Mouse (Mus musculus): ENCODE measurements around the gene Ube2h.
A peak's percentile ranks its signal among the peaks of the same experiment; 100 is the strongest.
"Not testable (repeated sequence)": the region's sequence is repeated elsewhere in the genome, so short reads cannot be mapped to it uniquely, and the experiment has no call there.

The Ube2h gene

DNA sequence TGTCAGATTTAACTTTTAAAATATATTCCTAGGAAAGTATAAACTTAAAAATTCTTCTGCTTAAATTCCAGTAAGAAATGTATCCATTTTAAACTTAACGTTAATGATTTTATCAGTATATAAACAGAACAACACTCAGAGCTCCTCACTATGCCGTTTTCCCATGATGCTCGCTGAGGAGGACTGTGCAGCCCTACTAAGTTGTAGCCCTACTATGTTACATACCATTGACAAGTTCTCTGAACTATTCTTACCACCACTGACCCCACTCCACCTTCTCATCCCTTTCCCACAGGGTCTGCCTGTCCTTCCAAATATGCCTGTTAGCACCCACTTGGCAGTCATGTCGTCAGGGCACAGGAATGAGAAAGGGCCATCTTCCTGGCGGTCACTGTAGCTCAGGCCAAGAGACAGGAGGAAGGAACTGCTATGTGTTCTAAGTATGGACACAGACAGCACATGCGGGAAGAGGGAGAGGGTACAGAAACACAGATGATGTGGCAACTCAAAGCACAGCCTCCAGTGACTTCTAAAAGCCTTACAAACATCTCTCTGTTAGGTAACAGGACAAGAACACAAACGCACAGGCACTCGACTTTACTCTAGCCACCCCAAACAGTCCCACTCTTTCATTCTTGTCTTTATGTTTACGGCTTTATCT, 60.9 kb downstream of the Ube2h start:
- DNase-seq (ENCODE audit: low spot score) = no peak

DNA sequence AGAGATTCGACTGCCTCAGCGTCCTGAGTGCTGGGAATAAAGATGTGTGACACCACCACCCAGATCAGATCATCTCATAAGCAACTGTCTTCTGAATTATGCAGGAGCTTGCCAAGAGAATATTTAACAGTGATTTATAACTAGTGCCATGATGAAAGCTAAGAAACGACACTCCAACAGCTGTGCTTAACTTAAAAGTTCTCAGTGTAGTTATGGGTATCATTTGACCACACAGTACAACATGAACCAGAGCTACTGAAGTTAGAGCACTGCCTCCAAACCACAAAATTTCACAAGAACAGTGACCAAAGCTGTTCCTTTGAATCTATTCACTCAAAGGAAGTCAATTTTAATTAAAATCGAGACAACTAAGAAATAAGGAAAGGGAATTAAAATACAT, 61.4 kb downstream of the Ube2h start:
- DNase-seq (ENCODE audit: low spot score) = no peak

- DNase-seq (ENCODE audit: low spot score) = no peak
Observed at GRCm38 (mm10) chr6:30240105-30240504, 64.2 kb downstream of the Ube2h start.

GRCm38 (mm10) chr6:30239207-30239606, 65.1 kb downstream of the Ube2h start:
- DNase-seq (ENCODE audit: low spot score) = no peak

DNA sequence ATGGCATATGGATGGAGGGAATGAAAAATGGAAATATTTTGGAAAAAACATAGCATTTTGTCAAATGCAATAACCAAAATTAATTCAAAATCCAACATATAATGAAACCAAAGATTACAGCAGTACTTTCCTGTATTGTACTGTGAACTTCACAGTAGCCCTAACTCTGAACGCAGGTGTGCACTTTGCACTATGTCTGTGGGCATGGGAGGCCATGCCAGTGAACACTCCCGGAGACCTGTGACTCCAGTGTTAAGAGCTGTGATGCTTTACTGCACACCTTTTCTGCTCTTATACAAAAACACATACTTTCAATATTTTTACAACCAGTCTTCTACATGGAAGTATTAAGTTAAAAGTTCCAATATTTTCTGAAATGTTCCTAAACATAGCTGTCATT, 66.3 kb downstream of the Ube2h start:
- DNase-seq (ENCODE audit: low spot score) = no peak

GRCm38 (mm10) chr6:30236564-30236963, 67.8 kb downstream of the Ube2h start:
- DNase-seq (ENCODE audit: low spot score) = no peak

- DNase-seq (ENCODE audit: low spot score) = no peak
Observed at GRCm38 (mm10) chr6:30231758-30232293, 72.5 kb downstream of the Ube2h start.

DNA sequence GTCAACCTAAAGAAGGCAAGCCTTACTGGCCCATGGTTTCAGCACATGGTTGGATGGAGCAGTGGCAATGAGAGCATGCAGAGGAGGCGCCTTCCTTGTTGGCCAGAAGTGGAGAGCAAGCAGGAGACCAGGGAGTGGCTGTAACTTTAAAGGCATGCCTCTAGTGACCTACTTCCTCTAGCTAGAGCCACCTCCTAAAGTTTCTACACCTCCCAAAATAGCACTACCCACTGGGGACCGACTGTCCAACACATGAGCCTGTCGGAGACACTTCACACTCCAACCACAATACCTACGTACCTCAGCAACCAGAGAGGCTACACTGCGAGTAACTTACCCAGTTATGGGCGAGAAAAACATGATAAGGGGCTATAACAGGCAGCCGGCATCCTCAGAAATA, 74.1 kb downstream of the Ube2h start:
- DNase-seq (ENCODE audit: low spot score) = no peak

GRCm38 (mm10) chr6:30228921-30229320, 75.4 kb downstream of the Ube2h start:
- DNase-seq (ENCODE audit: low spot score) = no peak

DNA sequence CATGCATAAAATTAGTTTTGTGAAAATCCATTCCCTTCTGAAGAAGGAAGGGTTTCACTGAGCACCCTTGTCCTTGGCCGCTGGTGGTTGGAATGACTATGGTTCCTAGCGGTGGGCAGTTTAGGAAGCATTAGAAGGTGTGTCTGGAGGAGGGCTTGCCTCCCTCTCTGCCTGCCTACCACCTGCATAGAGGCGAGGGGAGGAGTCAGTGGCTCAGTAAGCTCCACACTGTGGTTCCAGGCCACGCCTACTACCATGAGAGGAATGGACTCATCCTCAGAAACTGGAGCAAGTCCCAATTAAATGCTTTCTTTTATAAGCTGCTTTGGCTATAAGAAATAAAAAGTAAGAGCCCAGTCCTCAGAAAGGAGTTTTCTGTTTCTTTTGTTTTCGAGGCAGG, 76.0 kb downstream of the Ube2h start:
- no peak for DNase-seq (ENCODE audit: low spot score)

DNA sequence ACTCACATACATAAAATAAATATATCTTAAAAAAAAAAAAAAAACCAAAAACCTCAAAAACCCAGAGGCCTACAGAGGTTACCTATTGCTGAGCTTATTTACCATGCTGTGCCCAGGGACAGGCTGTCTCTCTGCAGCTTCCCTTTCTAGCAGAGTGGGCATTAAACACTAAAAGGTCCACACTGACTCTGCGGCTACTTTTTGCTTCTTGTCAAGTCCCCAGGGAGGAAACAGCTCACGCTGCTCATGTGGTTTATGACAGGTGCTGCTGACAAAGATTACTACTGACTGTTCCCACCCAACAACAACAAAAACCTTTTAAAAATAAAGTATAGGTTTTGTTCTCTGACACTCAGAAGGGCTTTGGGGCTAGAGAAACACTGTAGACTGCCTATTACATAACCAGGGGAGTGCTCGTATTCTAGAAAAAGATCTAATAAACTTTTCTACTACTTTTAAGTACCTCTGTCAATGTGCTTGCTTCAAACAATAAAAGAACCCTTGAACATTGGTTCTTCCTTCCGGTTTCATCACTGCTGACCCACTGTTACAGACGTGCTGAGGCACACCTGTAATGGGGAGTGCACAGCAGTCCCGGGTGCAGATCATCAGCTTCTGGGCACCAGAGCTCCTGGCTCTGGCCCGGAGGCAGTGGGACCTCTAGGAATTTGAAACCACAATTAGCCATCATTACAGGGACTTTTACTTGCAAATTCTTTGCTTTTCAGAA, 77.2 kb downstream of the Ube2h start:
- DNase-seq (ENCODE audit: low spot score) = no peak

DNA sequence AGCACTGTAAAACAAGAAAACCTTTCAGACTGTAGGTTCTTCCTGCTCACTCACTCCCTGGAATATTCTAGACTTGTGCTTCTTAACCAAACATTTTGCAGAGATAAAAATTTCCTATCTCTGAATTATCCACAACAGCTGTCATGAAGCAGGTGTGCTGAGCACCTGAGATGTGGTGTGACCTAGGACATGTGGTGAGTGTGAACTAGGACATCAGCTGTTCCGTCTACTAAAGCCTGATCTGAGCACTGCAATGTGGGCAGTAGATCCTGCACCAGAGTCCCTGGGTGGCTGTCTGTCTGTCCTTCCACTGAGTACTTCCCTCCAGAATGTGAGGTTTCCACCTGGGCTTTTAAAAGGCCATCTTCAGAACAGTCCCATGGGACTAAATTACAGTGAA, 79.6 kb downstream of the Ube2h start:
- no peak for DNase-seq (ENCODE audit: low spot score)

GRCm38 (mm10) chr6:30222321-30222720, 82.0 kb downstream of the Ube2h start:
- no peak for DNase-seq (ENCODE audit: low spot score)

DNA sequence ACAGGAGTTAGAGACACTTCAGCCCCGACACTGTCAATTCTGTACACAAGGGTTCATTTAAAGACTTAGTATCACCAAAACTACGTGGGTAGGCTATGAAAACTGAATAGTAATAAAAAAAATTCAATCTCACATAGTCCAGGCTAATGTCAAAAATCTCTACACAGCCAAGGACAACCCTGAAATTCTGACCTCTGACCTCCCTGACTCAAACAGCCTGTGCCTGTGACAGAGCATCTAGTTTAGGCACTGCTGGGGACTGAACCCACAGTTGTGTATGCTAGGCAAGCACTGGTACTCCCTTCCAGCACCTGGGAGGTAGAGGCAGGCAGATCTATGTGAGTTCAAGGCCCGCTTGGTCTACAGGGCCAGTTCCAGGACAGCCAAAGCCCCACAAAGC, 86.8 kb downstream of the Ube2h start:
- no peak for DNase-seq (ENCODE audit: low spot score)

DNA sequence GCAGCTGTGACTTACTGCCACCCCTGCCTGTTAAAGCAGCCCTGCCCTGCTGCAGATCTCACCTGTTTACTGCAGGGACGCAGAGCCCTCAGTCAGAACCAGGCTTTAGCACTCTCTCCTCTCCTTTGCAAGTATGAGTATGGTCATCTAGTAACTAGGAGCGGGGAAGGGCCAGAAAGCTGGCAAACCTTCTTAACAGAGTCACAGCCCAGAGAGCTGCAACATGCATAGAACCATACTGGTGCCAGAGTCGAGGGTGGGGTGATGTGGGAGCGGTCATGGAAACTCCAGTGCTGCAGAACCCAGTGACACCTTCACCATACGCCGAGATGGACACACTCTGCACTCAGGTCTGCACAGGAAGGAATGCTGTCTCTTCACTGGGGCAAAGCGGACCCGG, 91.9 kb downstream of the Ube2h start:
- no peak for DNase-seq (ENCODE audit: low spot score)

GRCm38 (mm10) chr6:30211641-30212455, 92.5 kb downstream of the Ube2h start:
- DNase-seq (ENCODE audit: low spot score) = no peak

- DNase-seq (ENCODE audit: low spot score) = peak; percentile 59
Observed at GRCm38 (mm10) chr6:30210788-30211187, 93.6 kb downstream of the Ube2h start.

- no peak for DNase-seq (ENCODE audit: low spot score)
Observed at GRCm38 (mm10) chr6:30208844-30209243, 95.5 kb downstream of the Ube2h start.

GRCm38 (mm10) chr6:30205587-30206202, 98.6 kb downstream of the Ube2h start:
- peak; percentile 39 for DNase-seq (ENCODE audit: low spot score)

GRCm38 (mm10) chr6:30205180-30205538, 99.2 kb downstream of the Ube2h start:
- not testable (repeated sequence) for DNase-seq (ENCODE audit: low spot score)

DNA sequence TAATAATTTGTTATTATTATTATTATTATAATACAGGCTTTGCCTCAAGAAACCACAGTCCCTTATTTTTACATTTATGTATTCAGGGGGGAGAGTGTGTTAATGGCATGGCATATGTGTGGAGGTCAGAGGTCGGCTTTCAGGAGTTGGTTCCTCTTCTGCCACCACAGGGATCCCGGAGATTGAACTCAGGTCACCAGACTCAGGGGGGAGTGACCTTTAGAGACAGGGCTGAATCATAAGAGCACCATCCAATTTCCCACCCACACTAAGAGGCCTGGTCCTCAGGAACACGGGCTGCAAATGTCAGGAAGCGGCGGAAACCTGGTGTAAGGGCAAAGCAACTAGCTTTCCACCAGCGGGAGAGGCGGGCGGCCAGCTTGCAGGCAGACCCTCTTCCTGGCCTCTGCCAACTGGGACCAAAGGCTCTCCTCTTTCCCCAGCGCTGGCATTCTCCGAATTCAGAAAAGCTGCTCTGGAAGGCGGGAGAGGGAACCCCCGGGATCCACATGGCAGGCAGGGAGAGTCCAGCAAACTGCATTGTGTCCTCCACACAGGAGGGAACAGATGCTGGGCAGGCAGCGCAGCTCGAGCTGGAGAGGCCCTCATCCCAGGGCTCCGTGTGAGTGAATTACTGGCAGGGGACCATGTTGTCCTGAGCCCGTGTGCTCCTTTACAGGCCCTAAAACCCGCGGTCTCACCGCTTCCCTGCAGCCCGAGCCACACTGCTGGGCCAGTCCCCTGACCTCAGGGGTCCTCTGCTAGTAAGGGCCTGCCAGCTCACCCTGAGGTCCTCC, 99.8 kb downstream of the Ube2h start:
- no peak for DNase-seq (ENCODE audit: low spot score)

GRCm38 (mm10) chr6:30196143-30196542, 108.2 kb downstream of the Ube2h start:
- no peak for DNase-seq (ENCODE audit: low spot score)
